Mouse (Mus musculus): ENCODE results near the gene Prkci.

DNA sequence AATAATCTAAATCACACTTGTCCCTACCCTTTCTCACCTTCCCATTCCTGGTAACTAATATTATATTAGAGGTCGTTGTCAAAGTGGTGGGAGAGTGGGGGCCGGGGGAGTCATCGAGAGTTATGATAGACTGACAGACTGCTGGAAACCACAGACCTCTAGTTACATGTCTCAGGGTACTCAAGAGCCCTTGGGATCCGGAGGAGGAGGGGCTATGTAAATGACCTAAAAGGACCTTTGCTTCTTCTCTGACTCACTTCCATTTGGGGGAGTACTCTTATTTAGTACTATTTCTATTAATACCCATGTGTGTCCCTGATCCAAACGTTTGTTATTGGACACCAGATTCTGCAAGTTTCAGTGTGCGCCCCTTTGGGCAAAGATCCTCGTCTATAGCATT is 94.4 kb downstream of the Prkci start:
- no peak for TF ChIP-seq CTCF (IDR thresholded peaks at IDR 0.05; ENCODE audit: low read depth)
- TF ChIP-seq EP300 (IDR thresholded peaks at IDR 0.05; ENCODE audit: low read depth), result no peak
